Mouse (Mus musculus): ENCODE measurements around the gene Grik2. TPM values are rescaled to one million over a fixed set of nuclear protein-coding genes. Genes with fewer than 3 reads are reported as not detected.

Grik2 gene
- total and polyA plus RNA-seq, 2 experiments from 2014 or later, result 28.7 to 151 TPM

- DNase-seq (ENCODE audit: low spot score) (no peak), ATAC-seq (ENCODE audit: low FRiP score) (no peak)
- no peak overlapping the region for H3K27ac ChIP-seq (ENCODE audit: low read depth, low read length)
- H3K9ac ChIP-seq (replicated peaks; ENCODE audit: low read length, poor library complexity, severe bottlenecking), result no peak overlapping the region
- H3K27me3 ChIP-seq (ENCODE audit: insufficient read depth, low read length), result no peaks in the 10 kb centered on the region
- 83% methylated on average over 2 of the region's 2 CpGs for WGBS
- no peak for TF ChIP-seq CTCF (IDR thresholded peaks at IDR 0.05)
- no peak overlapping the region for H3K4me2 ChIP-seq (ENCODE audit: low read depth, low read length, poor library complexity, severe bottlenecking)
- H3K9me3 ChIP-seq (ENCODE audit: low read length), result no peaks in the 10 kb centered on the region
- H3K36me3 ChIP-seq (ENCODE audit: insufficient read depth, low read length), result no peaks in the 10 kb centered on the region
- H3K4me1 ChIP-seq (ENCODE audit: insufficient read depth, low read length), result no peaks in the 10 kb centered on the region
- no peak overlapping the region for H3K4me3 ChIP-seq (ENCODE audit: low read depth, low read length)
Observed at GRCm38 (mm10) chr10:49647116-49647515, 141.4 kb downstream of the Grik2 start.

- Histone ChIP-seq H3K9me3 (ENCODE audit: low read length) (no peaks in the 10 kb centered on the region), H3K27ac (ENCODE audit: low read depth, low read length) (no peak overlapping the region), H3K36me3 (ENCODE audit: insufficient read depth, low read length) (no peaks in the 10 kb centered on the region), H3K27me3 (ENCODE audit: insufficient read depth, low read length) (no peaks in the 10 kb centered on the region), H3K4me1 (ENCODE audit: insufficient read depth, low read length) (no peaks in the 10 kb centered on the region), H3K4me2 (ENCODE audit: low read depth, low read length, poor library complexity, severe bottlenecking) (no peak overlapping the region), H3K9ac (replicated peaks; ENCODE audit: low read length, poor library complexity, severe bottlenecking) (no peak overlapping the region), H3K4me3 (ENCODE audit: low read depth, low read length) (no peak overlapping the region)
- no peak for TF ChIP-seq CTCF (IDR thresholded peaks at IDR 0.05)
- DNase-seq (ENCODE audit: low spot score), result peak; percentile 52
- no peak for ATAC-seq (ENCODE audit: low FRiP score)
- 77% methylated on average over 2 of the region's 2 CpGs for WGBS
Observed at GRCm38 (mm10) chr10:49639901-49640300, 148.7 kb downstream of the Grik2 start.

DNA sequence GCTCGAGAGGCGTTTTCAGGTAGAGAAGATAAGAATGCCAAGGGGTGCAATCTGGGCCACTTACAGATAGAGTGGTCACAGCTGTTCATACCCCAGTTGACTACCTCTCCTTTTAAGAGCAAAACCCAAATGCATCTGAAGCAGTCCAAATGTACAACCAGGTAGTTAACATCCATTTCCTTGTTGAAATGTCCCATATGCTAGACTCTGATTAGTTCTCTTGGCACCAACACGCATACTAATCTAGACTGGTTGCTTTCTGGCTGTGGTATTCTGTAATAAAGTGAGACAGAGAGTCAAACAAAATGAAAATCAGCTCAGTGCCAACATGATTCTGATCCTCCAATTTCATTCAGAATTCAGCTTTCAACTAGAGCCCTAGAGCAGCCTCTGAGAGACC lies 164.6 kb downstream of the Grik2 start:
- WGBS, result 79% methylated on average over 3 of the region's 3 CpGs
- TF ChIP-seq CTCF (IDR thresholded peaks at IDR 0.05), result no peak
- no peaks in the 10 kb centered on the region for H3K9me3 ChIP-seq (ENCODE audit: low read length)
- H3K4me1 ChIP-seq (ENCODE audit: insufficient read depth, low read length), result no peaks in the 10 kb centered on the region
- ATAC-seq (ENCODE audit: low FRiP score) (no peak), DNase-seq (ENCODE audit: low spot score) (no peak)
- no peak overlapping the region for H3K9ac ChIP-seq (replicated peaks; ENCODE audit: low read length, poor library complexity, severe bottlenecking)
- no peaks in the 10 kb centered on the region for H3K36me3 ChIP-seq (ENCODE audit: insufficient read depth, low read length)
- H3K27me3 ChIP-seq (ENCODE audit: insufficient read depth, low read length), result no peaks in the 10 kb centered on the region
- H3K4me2 ChIP-seq (ENCODE audit: low read depth, low read length, poor library complexity, severe bottlenecking), result no peak overlapping the region
- no peak overlapping the region for H3K27ac ChIP-seq (ENCODE audit: low read depth, low read length)
- no peak overlapping the region for H3K4me3 ChIP-seq (ENCODE audit: low read depth, low read length)

GRCm38 (mm10) chr10:49597652-49598051 lies 190.9 kb downstream of the Grik2 start:
- whole genome bisulfite sequencing, result 52% methylated on average over 2 of the region's 2 CpGs

DNA sequence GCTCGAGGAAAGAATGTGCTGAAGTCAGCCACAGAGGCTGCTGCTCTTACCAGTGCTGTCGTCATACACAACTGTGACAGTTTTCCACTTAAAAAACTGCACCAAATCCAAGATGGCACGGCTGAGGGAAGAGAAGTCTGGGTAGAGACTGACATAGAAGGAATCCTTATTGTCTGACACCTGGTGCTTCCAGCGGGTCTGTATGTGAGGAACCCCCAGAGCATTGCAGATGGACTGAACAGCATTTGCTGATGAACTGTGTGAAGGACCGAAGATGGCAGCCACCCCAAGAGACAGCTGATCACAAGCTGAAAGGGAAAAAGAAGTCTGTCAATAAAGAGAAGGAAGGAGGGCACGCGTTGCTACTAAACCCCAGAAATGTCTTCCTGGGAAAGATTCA lies 215.1 kb downstream of the Grik2 start:
- Histone ChIP-seq H3K9ac (replicated peaks; ENCODE audit: low read length, poor library complexity, severe bottlenecking) (no peak overlapping the region), H3K9me3 (ENCODE audit: low read length) (no peaks in the 10 kb centered on the region), H3K4me1 (ENCODE audit: insufficient read depth, low read length) (no peaks in the 10 kb centered on the region), H3K4me3 (ENCODE audit: low read depth, low read length) (no peak overlapping the region), H3K36me3 (ENCODE audit: insufficient read depth, low read length) (no peaks in the 10 kb centered on the region), H3K27ac (ENCODE audit: low read depth, low read length) (no peak overlapping the region), H3K4me2 (ENCODE audit: low read depth, low read length, poor library complexity, severe bottlenecking) (no peak overlapping the region), H3K27me3 (ENCODE audit: insufficient read depth, low read length) (no peaks in the 10 kb centered on the region)
- DNase-seq (ENCODE audit: low spot score) (no peak), ATAC-seq (ENCODE audit: low FRiP score) (no peak)
- no peak for TF ChIP-seq CTCF (IDR thresholded peaks at IDR 0.05)
- WGBS, result 88% methylated on average over 7 of the region's 7 CpGs

More at GRCm38 (mm10) chr10:49597652-49598051, 190.9 kb downstream of the Grik2 start:
- no peaks in the 10 kb centered on the region for H3K4me1 ChIP-seq (ENCODE audit: insufficient read depth, low read length)
- TF ChIP-seq CTCF (IDR thresholded peaks at IDR 0.05), result no peak
- H3K4me3 ChIP-seq (ENCODE audit: low read depth, low read length), result no peak overlapping the region
- H3K27ac ChIP-seq (ENCODE audit: low read depth, low read length), result no peak overlapping the region
- H3K9ac ChIP-seq (replicated peaks; ENCODE audit: low read length, poor library complexity, severe bottlenecking), result no peak overlapping the region
- no peaks in the 10 kb centered on the region for H3K36me3 ChIP-seq (ENCODE audit: insufficient read depth, low read length)
- H3K9me3 ChIP-seq (ENCODE audit: low read length), result no peaks in the 10 kb centered on the region
- ATAC-seq (ENCODE audit: low FRiP score) (no peak), DNase-seq (ENCODE audit: low spot score) (no peak)
- no peaks in the 10 kb centered on the region for H3K27me3 ChIP-seq (ENCODE audit: insufficient read depth, low read length)
- H3K4me2 ChIP-seq (ENCODE audit: low read depth, low read length, poor library complexity, severe bottlenecking), result no peak overlapping the region

DNA sequence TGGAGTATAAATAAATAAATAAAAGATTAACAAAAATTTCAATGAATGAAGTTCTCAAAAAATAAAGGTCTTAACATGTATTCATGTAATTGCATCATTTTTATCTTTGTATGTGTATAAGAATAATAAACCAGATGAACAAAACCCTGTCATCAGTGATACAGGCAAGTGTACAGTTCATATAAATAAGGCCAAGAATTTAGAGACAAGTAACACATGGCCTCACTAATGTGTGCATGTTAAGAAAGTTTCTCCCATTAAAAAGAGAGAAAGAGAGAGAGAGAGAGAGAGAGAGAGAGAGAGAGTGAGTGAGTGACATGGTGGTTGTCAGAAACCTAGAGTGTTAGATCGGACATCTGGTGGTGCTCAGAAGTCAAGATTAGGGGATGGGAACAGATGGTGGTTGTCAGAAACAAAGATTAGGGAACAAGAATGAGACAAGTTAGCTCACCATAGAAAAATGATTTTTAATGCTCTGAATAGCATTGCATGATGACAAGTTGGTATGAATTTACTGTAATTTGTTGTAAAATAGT lies 228.6 kb downstream of the Grik2 start:
- 0 out of 2 replicates have a peak, but pooled peaks cover 2% of the 10 kb centered on the region for H3K36me3 ChIP-seq (ENCODE audit: insufficient read depth, low read length)
- no peak overlapping the region for H3K9ac ChIP-seq (replicated peaks; ENCODE audit: low read length, poor library complexity, severe bottlenecking)
- WGBS, result 74% methylated on average over 1 of the region's 1 CpGs
- no peak overlapping the region for H3K27ac ChIP-seq (ENCODE audit: low read depth, low read length)
- ATAC-seq (ENCODE audit: low FRiP score), result no peak
- no peak overlapping the region for H3K4me3 ChIP-seq (ENCODE audit: low read depth, low read length)
- no peaks in the 10 kb centered on the region for H3K9me3 ChIP-seq (ENCODE audit: low read length)
- H3K4me2 ChIP-seq (ENCODE audit: low read depth, low read length, poor library complexity, severe bottlenecking), result no peak overlapping the region
- TF ChIP-seq CTCF (IDR thresholded peaks at IDR 0.05), result no peak
- no peaks in the 10 kb centered on the region for H3K4me1 ChIP-seq (ENCODE audit: insufficient read depth, low read length)
- peak; percentile 10 for DNase-seq (ENCODE audit: low spot score)
- H3K27me3 ChIP-seq (ENCODE audit: insufficient read depth, low read length), result no peaks in the 10 kb centered on the region

All from midbrain, postnatal 0 days (tissue).